Mouse (Mus musculus): ENCODE data around the gene Mogat2.

DNA sequence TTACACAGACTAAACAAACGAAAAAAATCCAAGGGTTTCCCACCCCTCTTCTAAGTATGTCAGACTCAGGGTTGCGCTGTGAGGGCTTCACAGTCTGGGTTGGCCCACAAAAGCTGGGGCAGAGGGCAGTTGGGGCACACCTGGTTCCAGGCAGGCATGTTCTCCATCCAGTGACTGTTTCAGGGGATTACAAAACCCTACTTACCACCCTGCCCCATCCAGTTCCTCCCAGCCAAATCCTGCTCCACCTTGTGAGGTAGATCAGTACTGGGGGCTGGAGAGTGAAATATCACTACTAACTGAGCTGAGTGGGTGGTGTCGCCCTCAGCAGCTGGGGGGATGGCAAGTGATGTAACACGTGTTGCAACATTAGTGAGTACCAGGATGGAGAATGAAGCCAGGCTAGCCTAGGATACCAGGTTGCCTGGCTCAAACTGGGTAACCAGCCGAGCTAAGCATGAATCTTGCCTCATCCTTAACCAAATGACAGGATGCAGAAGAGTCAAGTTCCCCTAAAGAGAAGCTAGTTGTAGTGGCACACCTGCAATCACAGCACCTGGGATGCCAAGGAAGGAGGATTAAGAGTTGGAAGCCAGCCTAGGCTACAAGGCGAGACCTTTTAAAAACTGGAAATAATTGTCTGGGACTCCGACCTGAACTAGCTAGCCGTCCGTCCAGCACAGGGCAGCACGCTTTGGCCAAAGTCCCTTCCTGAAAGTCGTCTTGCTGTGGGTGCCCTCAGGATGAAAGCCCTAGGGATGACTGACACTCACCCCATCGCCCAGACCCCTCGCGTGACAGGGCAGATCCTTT is 56.6 kb downstream of the Mogat2 start:
- TF ChIP-seq CTCF (IDR thresholded peaks at IDR 0.05; ENCODE audit: borderline replicate concordance, insufficient read depth, low read depth, low read length) (no peak), POLR2A (IDR thresholded peaks at IDR 0.05; ENCODE audit: borderline replicate concordance, insufficient read depth, low read length) (no peak)
